Mouse (Mus musculus): ENCODE measurements at regions not wholly inside any gene's neighbourhood (a gene's known extent, or its start where the extent isn't known, plus 50 kb on each side); places are given as distances from the start of the nearest gene placed in this dataset.

GRCm38 (mm10) chr8:112332021-112332420 is 237.8 kb upstream of the Cntnap4 start:
- no peak for TF ChIP-seq CTCF (IDR thresholded peaks at IDR 0.05; ENCODE audit: low read depth, low read length)
- TF ChIP-seq POLR2A (IDR thresholded peaks at IDR 0.05; ENCODE audit: borderline replicate concordance, low read depth, low read length), result no peak

Measured in bone marrow macrophage, adult 2 months (primary cell).